Mouse (Mus musculus): Measurements from ENCODE around the gene Mapk14. TPM values are rescaled to one million over a fixed set of nuclear protein-coding genes. Genes with fewer than 3 reads are reported as not detected.
A peak's percentile ranks its signal among the peaks of the same experiment; 100 is the strongest.

The Mapk14 gene
- total and polyA plus RNA-seq, 2 experiments from 2014 or later: 20.4 to 33.5 TPM

GRCm38 (mm10) chr17:28737973-28738372 lies 46.8 kb downstream of the Mapk14 start:
- Histone ChIP-seq H3K9me3 (ENCODE audit: low read length) (no peaks in the 10 kb centered on the region), H3K27ac (ENCODE audit: low read depth, low read length) (no peak overlapping the region), H3K4me1 (ENCODE audit: insufficient read depth) (no peaks in the 10 kb centered on the region), H3K36me3 (ENCODE audit: insufficient read depth) (peaks cover 31% of the 10 kb centered on the region), H3K4me2 (ENCODE audit: low read depth) (no peak overlapping the region), H3K4me3 (ENCODE audit: low read depth, low read length) (no peak overlapping the region), H3K27me3 (ENCODE audit: insufficient read depth, low read length) (no peaks in the 10 kb centered on the region), H3K9ac (no peak overlapping the region)
- ATAC-seq (no peak), DNase-seq (no peak)
- no peak for TF ChIP-seq CTCF (IDR thresholded peaks at IDR 0.05; ENCODE audit: low read depth)
- WGBS: 82% methylated on average over 4 of the region's 4 CpGs

GRCm38 (mm10) chr17:28739244-28739643 lies 48.1 kb downstream of the Mapk14 start:
- Histone ChIP-seq H3K9ac (no peak overlapping the region), H3K9me3 (ENCODE audit: low read length) (no peaks in the 10 kb centered on the region), H3K4me3 (ENCODE audit: low read depth, low read length) (no peak overlapping the region), H3K27me3 (ENCODE audit: insufficient read depth, low read length) (no peaks in the 10 kb centered on the region), H3K27ac (ENCODE audit: low read depth, low read length) (no peak overlapping the region), H3K4me2 (ENCODE audit: low read depth) (no peak overlapping the region), H3K4me1 (ENCODE audit: insufficient read depth) (no peaks in the 10 kb centered on the region), H3K36me3 (ENCODE audit: insufficient read depth) (peaks cover 43% of the 10 kb centered on the region)
- no peak for DNase-seq
- no peak for TF ChIP-seq CTCF (IDR thresholded peaks at IDR 0.05; ENCODE audit: low read depth)
- no peak for ATAC-seq
- 96% methylated on average over 6 of the region's 6 CpGs for WGBS

- Histone ChIP-seq H3K4me2 (ENCODE audit: low read depth) (no peak overlapping the region), H3K9ac (no peak overlapping the region), H3K36me3 (ENCODE audit: insufficient read depth) (peaks cover 69% of the 10 kb centered on the region), H3K9me3 (ENCODE audit: low read length) (no peaks in the 10 kb centered on the region), H3K27me3 (ENCODE audit: insufficient read depth, low read length) (no peaks in the 10 kb centered on the region), H3K27ac (ENCODE audit: low read depth, low read length) (no peak overlapping the region), H3K4me1 (ENCODE audit: insufficient read depth) (no peaks in the 10 kb centered on the region), H3K4me3 (ENCODE audit: low read depth, low read length) (no peak overlapping the region)
- DNase-seq (peak; percentile 34), ATAC-seq (no peak)
- 87% methylated on average over 11 of the region's 11 CpGs for WGBS
- no peak for TF ChIP-seq CTCF (IDR thresholded peaks at IDR 0.05; ENCODE audit: low read depth)
These were observed 52.2 kb downstream of the Mapk14 start for GRCm38 (mm10) chr17:28743145-28743866.

DNA sequence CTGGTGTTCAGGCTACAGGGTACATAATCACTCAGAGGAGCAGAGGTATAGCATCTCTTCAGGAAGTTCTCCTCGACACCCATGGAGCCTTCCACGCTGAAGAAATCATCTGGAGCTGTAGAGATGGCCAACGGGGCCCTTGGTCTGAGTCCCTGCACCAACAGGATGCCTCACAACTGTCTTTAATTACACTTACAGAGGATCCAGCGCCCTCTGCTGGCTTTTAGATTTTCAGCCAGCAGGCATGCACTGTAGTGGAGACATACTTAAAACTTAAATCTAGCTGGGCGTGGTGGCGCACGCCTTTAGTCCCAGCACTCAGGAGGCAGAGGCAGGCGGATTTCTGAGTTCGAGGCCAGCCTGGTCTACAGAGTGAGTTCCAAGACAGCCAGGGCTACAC lies 52.8 kb downstream of the Mapk14 start:
- DNase-seq (no peak), ATAC-seq (no peak)
- no peak overlapping the region for H3K4me3 ChIP-seq (ENCODE audit: low read depth, low read length)
- H3K9ac ChIP-seq: no peak overlapping the region
- H3K4me1 ChIP-seq (ENCODE audit: insufficient read depth): no peaks in the 10 kb centered on the region
- H3K27ac ChIP-seq (ENCODE audit: low read depth, low read length): no peak overlapping the region
- no peak for TF ChIP-seq CTCF (IDR thresholded peaks at IDR 0.05; ENCODE audit: low read depth)
- H3K36me3 ChIP-seq (ENCODE audit: insufficient read depth): peaks cover 75% of the 10 kb centered on the region
- H3K27me3 ChIP-seq (ENCODE audit: insufficient read depth, low read length): no peaks in the 10 kb centered on the region
- H3K9me3 ChIP-seq (ENCODE audit: low read length): no peaks in the 10 kb centered on the region
- H3K4me2 ChIP-seq (ENCODE audit: low read depth): no peak overlapping the region
- WGBS: 91% methylated on average over 9 of the region's 9 CpGs

GRCm38 (mm10) chr17:28745773-28746172 lies 54.6 kb downstream of the Mapk14 start:
- 82% methylated on average over 6 of the region's 6 CpGs for WGBS
- no peak for TF ChIP-seq CTCF (IDR thresholded peaks at IDR 0.05; ENCODE audit: low read depth)
- no peak for DNase-seq
- no peak overlapping the region for H3K4me2 ChIP-seq (ENCODE audit: low read depth)
- no peak overlapping the region for H3K27ac ChIP-seq (ENCODE audit: low read depth, low read length)
- H3K9ac ChIP-seq: no peak overlapping the region
- H3K4me1 ChIP-seq (ENCODE audit: insufficient read depth): no peaks in the 10 kb centered on the region
- H3K27me3 ChIP-seq (ENCODE audit: insufficient read depth, low read length): no peaks in the 10 kb centered on the region
- H3K4me3 ChIP-seq (ENCODE audit: low read depth, low read length): no peak overlapping the region
- H3K36me3 ChIP-seq (ENCODE audit: insufficient read depth): peaks cover 68% of the 10 kb centered on the region
- no peak for ATAC-seq
- H3K9me3 ChIP-seq (ENCODE audit: low read length): no peaks in the 10 kb centered on the region

DNA sequence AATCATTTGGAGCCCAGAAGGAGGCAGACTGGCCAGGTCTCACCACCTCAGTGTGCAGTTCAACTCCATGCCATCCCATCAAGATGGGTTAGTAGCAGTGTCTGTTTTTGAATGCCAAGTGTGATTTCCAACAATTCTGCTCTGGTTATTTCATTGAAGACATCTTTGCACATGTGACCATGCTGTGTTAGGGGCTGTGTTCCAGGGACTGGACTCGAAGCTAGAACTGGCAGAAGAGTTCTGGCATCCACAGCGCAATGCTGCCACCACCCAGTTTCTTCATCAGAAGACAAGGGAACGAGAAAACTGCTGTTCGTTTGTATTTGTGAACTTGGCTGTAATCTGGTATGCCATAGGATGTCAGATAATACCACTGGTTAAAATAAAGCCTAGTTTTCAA lies 56.9 kb downstream of the Mapk14 start:
- no peak for TF ChIP-seq CTCF (IDR thresholded peaks at IDR 0.05; ENCODE audit: low read depth)
- ATAC-seq (no peak), DNase-seq (no peak)
- H3K4me2 ChIP-seq (ENCODE audit: low read depth): no peak overlapping the region
- no peaks in the 10 kb centered on the region for H3K4me1 ChIP-seq (ENCODE audit: insufficient read depth)
- H3K9ac ChIP-seq: no peak overlapping the region
- H3K9me3 ChIP-seq (ENCODE audit: low read length): no peaks in the 10 kb centered on the region
- H3K4me3 ChIP-seq (ENCODE audit: low read depth, low read length): no peak overlapping the region
- no peaks in the 10 kb centered on the region for H3K27me3 ChIP-seq (ENCODE audit: insufficient read depth, low read length)
- WGBS: 85% methylated on average over 4 of the region's 4 CpGs
- peaks cover 57% of the 10 kb centered on the region for H3K36me3 ChIP-seq (ENCODE audit: insufficient read depth)
- no peak overlapping the region for H3K27ac ChIP-seq (ENCODE audit: low read depth, low read length)

- Histone ChIP-seq H3K4me3 (ENCODE audit: low read depth, low read length) (no peak overlapping the region), H3K36me3 (ENCODE audit: insufficient read depth) (peaks cover 35% of the 10 kb centered on the region), H3K27me3 (ENCODE audit: insufficient read depth, low read length) (no peaks in the 10 kb centered on the region), H3K27ac (ENCODE audit: low read depth, low read length) (no peak overlapping the region), H3K4me1 (ENCODE audit: insufficient read depth) (no peaks in the 10 kb centered on the region), H3K4me2 (ENCODE audit: low read depth) (no peak overlapping the region), H3K9ac (no peak overlapping the region), H3K9me3 (ENCODE audit: low read length) (no peaks in the 10 kb centered on the region)
- ATAC-seq (no peak), DNase-seq (no peak)
- 86% methylated on average over 6 of the region's 6 CpGs for WGBS
- TF ChIP-seq CTCF (IDR thresholded peaks at IDR 0.05; ENCODE audit: low read depth): no peak
These were observed 59.5 kb downstream of the Mapk14 start for GRCm38 (mm10) chr17:28750580-28750979.

Data from forebrain, postnatal 0 days (tissue).